Mouse (Mus musculus): ENCODE results near the gene Mybpc1. TPM values are rescaled to one million over a fixed set of nuclear protein-coding genes. Genes with fewer than 3 reads are reported as not detected.

Gene Mybpc1
- polyA plus RNA-seq, 1 experiment from 2014 or later: 2.1 TPM

DNA sequence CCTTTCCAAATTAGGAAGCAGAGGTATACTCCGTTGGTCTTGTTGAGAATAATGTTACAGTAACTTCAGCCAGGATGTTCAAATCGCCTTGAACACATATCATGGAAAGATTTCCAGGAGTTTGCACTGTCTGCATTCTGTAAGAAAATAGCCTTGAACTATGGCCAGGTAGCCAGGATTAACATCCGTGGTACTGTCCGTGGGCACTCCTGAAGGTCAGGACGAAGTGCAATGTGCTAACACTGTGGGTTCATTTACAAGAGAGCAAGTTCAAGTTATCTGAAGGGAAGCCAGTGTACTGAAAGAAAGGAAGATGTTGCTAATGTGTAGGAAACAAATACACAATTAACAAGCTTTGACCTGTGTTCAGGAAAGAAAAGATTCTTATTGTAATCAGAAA, 24.2 kb downstream of the Mybpc1 start:
- Histone ChIP-seq H3K36me3 (ENCODE audit: control insufficient read depth, insufficient read depth, low read length) (no peaks in the 10 kb centered on the region), H3K4me1 (replicated peaks; ENCODE audit: control insufficient read depth, insufficient read depth, low read length) (no peaks in the 10 kb centered on the region), H3K27me3 (replicated peaks; ENCODE audit: control insufficient read depth, insufficient read depth, low read length) (no peaks in the 10 kb centered on the region), H3K9me3 (ENCODE audit: control insufficient read depth, low read length) (no peaks in the 10 kb centered on the region), H3K4me3 (ENCODE audit: low read depth, low read length) (no peak overlapping the region), H3K4me2 (ENCODE audit: low read length) (no peak overlapping the region), H3K27ac (ENCODE audit: low read depth) (no peak overlapping the region), H3K9ac (ENCODE audit: low read length) (no peak overlapping the region)
- WGBS: 80% methylated on average over 5 of the region's 5 CpGs
- no peak for DNase-seq (ENCODE audit: low spot score)
- ATAC-seq (replicated peaks; ENCODE audit: low FRiP score, low TSS enrichment, low read depth): no peak

GRCm38 (mm10) chr10:88578651-88579050, 26.3 kb downstream of the Mybpc1 start:
- ATAC-seq (replicated peaks; ENCODE audit: low FRiP score, low TSS enrichment, low read depth): no peak
- Histone ChIP-seq H3K4me3 (ENCODE audit: low read depth, low read length) (no peak overlapping the region), H3K9me3 (ENCODE audit: control insufficient read depth, low read length) (no peaks in the 10 kb centered on the region), H3K9ac (ENCODE audit: low read length) (no peak overlapping the region), H3K4me2 (ENCODE audit: low read length) (no peak overlapping the region), H3K36me3 (ENCODE audit: control insufficient read depth, insufficient read depth, low read length) (no peaks in the 10 kb centered on the region), H3K27ac (ENCODE audit: low read depth) (no peak overlapping the region), H3K27me3 (replicated peaks; ENCODE audit: control insufficient read depth, insufficient read depth, low read length) (no peaks in the 10 kb centered on the region), H3K4me1 (replicated peaks; ENCODE audit: control insufficient read depth, insufficient read depth, low read length) (no peaks in the 10 kb centered on the region)
- WGBS: 74% methylated on average over 4 of the region's 4 CpGs
- no peak for DNase-seq (ENCODE audit: low spot score)

DNA sequence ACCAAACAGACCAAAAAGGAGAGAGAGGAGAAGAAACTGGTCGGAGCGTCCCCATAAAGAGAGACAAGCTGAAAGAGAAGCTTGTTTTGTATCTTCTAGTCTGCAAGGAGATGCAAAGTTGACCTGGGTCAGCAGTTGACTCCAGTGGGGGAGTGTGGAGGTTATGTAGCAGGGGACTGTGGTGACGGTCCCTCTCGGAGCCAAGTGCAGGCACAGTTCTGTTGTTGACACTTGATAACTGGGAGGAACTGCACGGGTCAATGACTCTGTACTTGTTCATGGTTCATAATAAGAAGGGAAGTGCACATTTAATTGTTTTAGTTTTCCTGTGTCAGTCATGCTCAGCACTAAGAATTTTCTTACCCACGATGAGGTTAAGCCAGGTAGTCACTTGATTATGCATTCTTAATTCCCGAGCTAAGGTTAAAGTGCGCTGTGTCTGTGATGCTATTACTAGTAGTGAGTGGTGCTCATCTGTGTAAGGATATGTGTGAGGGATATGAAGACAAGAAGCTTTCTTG, 30.8 kb downstream of the Mybpc1 start:
- Histone ChIP-seq H3K4me1 (replicated peaks; ENCODE audit: control insufficient read depth, insufficient read depth, low read length) (no peaks in the 10 kb centered on the region), H3K36me3 (ENCODE audit: control insufficient read depth, insufficient read depth, low read length) (no peaks in the 10 kb centered on the region), H3K9ac (ENCODE audit: low read length) (no peak overlapping the region), H3K9me3 (ENCODE audit: control insufficient read depth, low read length) (no peaks in the 10 kb centered on the region), H3K27ac (ENCODE audit: low read depth) (no peak overlapping the region), H3K4me2 (ENCODE audit: low read length) (no peak overlapping the region), H3K4me3 (ENCODE audit: low read depth, low read length) (no peak overlapping the region), H3K27me3 (replicated peaks; ENCODE audit: control insufficient read depth, insufficient read depth, low read length) (no peaks in the 10 kb centered on the region)
- DNase-seq (ENCODE audit: low spot score): no peak
- no peak for ATAC-seq (replicated peaks; ENCODE audit: low FRiP score, low TSS enrichment, low read depth)
- WGBS: 82% methylated on average over 8 of the region's 8 CpGs

DNA sequence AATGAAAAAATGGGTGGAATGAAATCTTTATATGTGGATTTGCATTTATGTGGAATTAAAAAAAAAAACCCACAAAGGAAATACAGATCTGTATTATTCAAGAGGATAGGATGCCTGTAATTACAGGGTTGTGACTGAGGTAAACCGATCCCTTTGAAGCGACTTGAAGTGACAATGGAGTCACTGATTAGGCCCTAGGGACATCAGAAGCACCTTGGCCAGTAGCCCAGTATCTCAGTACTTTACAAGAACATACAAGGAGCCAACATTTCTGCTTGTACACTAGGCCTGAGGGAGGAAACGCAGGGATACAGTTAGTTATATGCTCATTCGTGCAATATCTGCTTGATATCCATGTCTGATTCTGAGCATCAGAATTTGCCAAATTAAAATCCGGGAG, 32.8 kb downstream of the Mybpc1 start:
- Histone ChIP-seq H3K36me3 (ENCODE audit: control insufficient read depth, insufficient read depth, low read length) (no peaks in the 10 kb centered on the region), H3K4me3 (ENCODE audit: low read depth, low read length) (no peak overlapping the region), H3K4me2 (ENCODE audit: low read length) (no peak overlapping the region), H3K27ac (ENCODE audit: low read depth) (no peak overlapping the region), H3K9me3 (ENCODE audit: control insufficient read depth, low read length) (no peaks in the 10 kb centered on the region), H3K27me3 (replicated peaks; ENCODE audit: control insufficient read depth, insufficient read depth, low read length) (no peaks in the 10 kb centered on the region), H3K9ac (ENCODE audit: low read length) (no peak overlapping the region), H3K4me1 (replicated peaks; ENCODE audit: control insufficient read depth, insufficient read depth, low read length) (no peaks in the 10 kb centered on the region)
- 86% methylated on average over 5 of the region's 5 CpGs for WGBS
- DNase-seq (ENCODE audit: low spot score): no peak
- no peak for ATAC-seq (replicated peaks; ENCODE audit: low FRiP score, low TSS enrichment, low read depth)

DNA sequence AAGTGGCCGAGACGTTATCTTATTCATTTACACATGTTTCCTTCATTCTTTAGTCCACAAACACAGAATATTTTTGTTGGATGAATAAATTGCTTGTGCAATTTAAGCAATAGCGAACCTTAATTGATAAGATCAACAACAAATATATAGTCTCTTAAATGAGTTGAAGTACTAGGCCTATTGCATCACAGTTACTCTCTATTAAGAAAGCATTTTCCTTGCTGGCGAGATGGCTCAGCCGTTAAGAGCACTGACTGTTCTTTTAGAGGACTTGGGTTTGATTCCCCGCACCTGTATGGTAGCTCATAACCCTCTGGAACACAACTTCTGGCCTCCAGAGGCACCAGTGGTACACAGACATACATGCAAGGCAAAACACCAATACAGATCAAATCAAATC, 47.9 kb downstream of the Mybpc1 start:
- ATAC-seq (replicated peaks; ENCODE audit: low FRiP score, low TSS enrichment, low read depth) (no peak), DNase-seq (ENCODE audit: low spot score) (no peak)
- H3K9me3 ChIP-seq (ENCODE audit: control insufficient read depth, low read length): no peaks in the 10 kb centered on the region
- no peak overlapping the region for H3K9ac ChIP-seq (ENCODE audit: low read length)
- H3K4me2 ChIP-seq (ENCODE audit: low read length): no peak overlapping the region
- H3K4me3 ChIP-seq (ENCODE audit: low read depth, low read length): no peak overlapping the region
- no peaks in the 10 kb centered on the region for H3K4me1 ChIP-seq (replicated peaks; ENCODE audit: control insufficient read depth, insufficient read depth, low read length)
- no peaks in the 10 kb centered on the region for H3K27me3 ChIP-seq (replicated peaks; ENCODE audit: control insufficient read depth, insufficient read depth, low read length)
- WGBS: 90% methylated on average over 6 of the region's 6 CpGs
- no peaks in the 10 kb centered on the region for H3K36me3 ChIP-seq (ENCODE audit: control insufficient read depth, insufficient read depth, low read length)
- H3K27ac ChIP-seq (ENCODE audit: low read depth): no peak overlapping the region

- H3K4me3 ChIP-seq (ENCODE audit: low read depth, low read length): no peak overlapping the region
- no peak overlapping the region for H3K9ac ChIP-seq (ENCODE audit: low read length)
- no peak overlapping the region for H3K27ac ChIP-seq (ENCODE audit: low read depth)
- H3K4me2 ChIP-seq (ENCODE audit: low read length): no peak overlapping the region
- H3K36me3 ChIP-seq (ENCODE audit: control insufficient read depth, insufficient read depth, low read length): no peaks in the 10 kb centered on the region
- ATAC-seq (replicated peaks; ENCODE audit: low FRiP score, low TSS enrichment, low read depth): no peak
- H3K4me1 ChIP-seq (replicated peaks; ENCODE audit: control insufficient read depth, insufficient read depth, low read length): no peaks in the 10 kb centered on the region
- 92% methylated on average over 2 of the region's 2 CpGs for WGBS
- H3K9me3 ChIP-seq (ENCODE audit: control insufficient read depth, low read length): no peaks in the 10 kb centered on the region
- no peak for DNase-seq (ENCODE audit: low spot score)
- H3K27me3 ChIP-seq (replicated peaks; ENCODE audit: control insufficient read depth, insufficient read depth, low read length): no peaks in the 10 kb centered on the region
Measured at GRCm38 (mm10) chr10:88552738-88553137, 52.2 kb downstream of the Mybpc1 start.

DNA sequence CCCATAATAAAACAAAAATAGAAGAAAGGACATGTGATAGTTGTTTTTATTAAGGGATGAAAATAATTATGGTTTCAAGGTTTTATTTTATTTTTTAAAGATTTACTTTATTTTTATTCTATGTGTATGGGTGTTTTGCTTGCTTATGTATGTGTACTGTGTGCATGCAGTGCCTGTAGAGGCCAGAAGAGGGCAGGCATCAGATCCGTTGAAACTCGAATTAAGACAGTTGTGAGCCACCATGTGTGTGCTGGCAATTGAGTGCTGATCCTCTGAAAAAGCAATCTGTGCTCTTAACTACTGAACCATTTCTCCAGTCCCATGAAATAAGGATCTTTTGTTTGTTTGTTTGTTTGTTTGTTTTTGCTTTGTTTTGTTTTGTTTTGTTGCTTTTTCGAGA, 54.7 kb downstream of the Mybpc1 start:
- 73% methylated on average over 3 of the region's 3 CpGs for WGBS
- ATAC-seq (replicated peaks; ENCODE audit: low FRiP score, low TSS enrichment, low read depth): no peak
- H3K4me1 ChIP-seq (replicated peaks; ENCODE audit: control insufficient read depth, insufficient read depth, low read length): no peaks in the 10 kb centered on the region

DNA sequence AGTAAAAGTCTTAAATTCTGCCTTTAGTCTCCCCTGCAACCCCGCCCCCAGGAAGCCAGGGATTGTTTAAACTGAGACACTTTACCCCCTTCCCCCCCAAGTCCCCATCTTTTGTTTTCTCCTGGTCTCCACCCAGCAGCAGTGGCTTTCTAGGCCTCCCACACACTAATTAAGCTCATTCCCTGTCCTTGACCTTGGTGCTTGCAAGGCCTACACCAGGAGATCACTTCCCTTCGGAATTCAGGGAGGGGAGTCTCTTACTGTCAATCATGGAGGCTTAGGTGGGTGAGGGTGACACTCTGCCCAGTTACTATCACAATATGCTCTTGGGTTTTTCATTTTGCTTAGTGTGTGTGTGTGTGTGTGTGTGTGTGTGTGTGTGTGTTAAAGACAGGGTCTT, 57.3 kb downstream of the Mybpc1 start:
- H3K4me1 ChIP-seq (replicated peaks; ENCODE audit: control insufficient read depth, insufficient read depth, low read length): no peaks in the 10 kb centered on the region

More for the DNA sequence above, 54.7 kb downstream of the Mybpc1 start:
- Histone ChIP-seq H3K9ac (ENCODE audit: low read length) (no peak overlapping the region), H3K4me2 (ENCODE audit: low read length) (no peak overlapping the region), H3K36me3 (ENCODE audit: control insufficient read depth, insufficient read depth, low read length) (no peaks in the 10 kb centered on the region), H3K27me3 (replicated peaks; ENCODE audit: control insufficient read depth, insufficient read depth, low read length) (no peaks in the 10 kb centered on the region), H3K27ac (ENCODE audit: low read depth) (no peak overlapping the region), H3K9me3 (ENCODE audit: control insufficient read depth, low read length) (no peaks in the 10 kb centered on the region), H3K4me3 (ENCODE audit: low read depth, low read length) (no peak overlapping the region)
- no peak for DNase-seq (ENCODE audit: low spot score)

DNA sequence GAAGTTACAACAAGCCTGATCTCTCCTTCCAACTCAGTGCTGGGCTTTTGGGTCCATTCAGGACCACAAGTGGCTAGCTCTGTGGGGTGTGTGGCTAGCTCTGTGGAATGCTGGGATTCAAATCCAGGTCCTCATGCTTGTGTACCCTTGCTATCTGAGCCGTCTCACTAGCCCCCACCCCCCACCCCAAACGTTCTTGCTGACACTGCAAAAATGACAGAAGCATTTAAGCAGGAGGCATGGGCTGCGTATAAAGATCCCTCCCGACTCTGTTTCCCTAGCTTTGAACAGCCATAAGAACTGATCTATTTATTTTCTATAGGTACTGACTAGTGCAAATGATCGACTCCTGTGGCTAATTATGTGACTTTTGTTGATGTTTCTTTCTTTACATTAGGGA, 74.3 kb downstream of the Mybpc1 start:
- no peak for DNase-seq (ENCODE audit: low spot score)
- no peaks in the 10 kb centered on the region for H3K4me1 ChIP-seq (replicated peaks; ENCODE audit: control insufficient read depth, insufficient read depth, low read length)
- WGBS: 65% methylated on average over 5 of the region's 5 CpGs
- no peak overlapping the region for H3K27ac ChIP-seq (ENCODE audit: low read depth)
- no peak overlapping the region for H3K9ac ChIP-seq (ENCODE audit: low read length)
- no peak for ATAC-seq (replicated peaks; ENCODE audit: low FRiP score, low TSS enrichment, low read depth)
- no peak overlapping the region for H3K4me3 ChIP-seq (ENCODE audit: low read depth, low read length)
- H3K27me3 ChIP-seq (replicated peaks; ENCODE audit: control insufficient read depth, insufficient read depth, low read length): no peaks in the 10 kb centered on the region
- no peaks in the 10 kb centered on the region for H3K36me3 ChIP-seq (ENCODE audit: control insufficient read depth, insufficient read depth, low read length)
- no peak overlapping the region for H3K4me2 ChIP-seq (ENCODE audit: low read length)
- H3K9me3 ChIP-seq (ENCODE audit: control insufficient read depth, low read length): no peaks in the 10 kb centered on the region

More for the DNA sequence above, 57.3 kb downstream of the Mybpc1 start:
- H3K9me3 ChIP-seq (ENCODE audit: control insufficient read depth, low read length): peaks cover 3% of the 10 kb centered on the region; the same call in 1 of the 2 replicates
- H3K4me2 ChIP-seq (ENCODE audit: low read length): no peak overlapping the region
- no peak overlapping the region for H3K27ac ChIP-seq (ENCODE audit: low read depth)
- DNase-seq (ENCODE audit: low spot score) (no peak), ATAC-seq (replicated peaks; ENCODE audit: low FRiP score, low TSS enrichment, low read depth) (no peak)
- no peaks in the 10 kb centered on the region for H3K27me3 ChIP-seq (replicated peaks; ENCODE audit: control insufficient read depth, insufficient read depth, low read length)
- H3K9ac ChIP-seq (ENCODE audit: low read length): no peak overlapping the region
- no peaks in the 10 kb centered on the region for H3K36me3 ChIP-seq (ENCODE audit: control insufficient read depth, insufficient read depth, low read length)
- 61% methylated on average over 2 of the region's 2 CpGs for WGBS
- H3K4me3 ChIP-seq (ENCODE audit: low read depth, low read length): no peak overlapping the region
